Mouse (Mus musculus): ENCODE results near the gene Dhtkd1. TPM values are rescaled to one million over a fixed set of nuclear protein-coding genes. Genes with fewer than 3 reads are reported as not detected.

Dhtkd1 gene
- polyA plus RNA-seq, 1 experiment from 2014 or later = 2.8 TPM

- WGBS = 76% methylated on average over 3 of the region's 3 CpGs
- no peaks in the 10 kb centered on the region for H3K4me1 ChIP-seq
- peaks cover 80% of the 10 kb centered on the region for H3K36me3 ChIP-seq
- H3K4me3 ChIP-seq = no peak overlapping the region
- ATAC-seq (ENCODE audit: insufficient number of reproducible peaks, low FRiP score, low TSS enrichment, low read depth) = no peak
- no peak overlapping the region for H3K27ac ChIP-seq
- no peak overlapping the region for H3K9ac ChIP-seq
- H3K9me3 ChIP-seq = no peaks in the 10 kb centered on the region
- no peak overlapping the region for H3K4me2 ChIP-seq
- H3K27me3 ChIP-seq = no peaks in the 10 kb centered on the region
Observed at GRCm38 (mm10) chr2:5877446-5877845, 65.1 kb downstream of the Dhtkd1 start.

GRCm38 (mm10) chr2:5869746-5870145, 72.8 kb downstream of the Dhtkd1 start:
- no peak for ATAC-seq (ENCODE audit: insufficient number of reproducible peaks, low FRiP score, low TSS enrichment, low read depth)

GRCm38 (mm10) chr2:5867681-5868080, 74.9 kb downstream of the Dhtkd1 start:
- Histone ChIP-seq H3K36me3 (peaks cover 66% of the 10 kb centered on the region), H3K27me3 (no peaks in the 10 kb centered on the region), H3K9me3 (no peaks in the 10 kb centered on the region), H3K4me2 (no peak overlapping the region), H3K27ac (no peak overlapping the region), H3K4me3 (no peak overlapping the region), H3K9ac (no peak overlapping the region), H3K4me1 (no peaks in the 10 kb centered on the region)
- ATAC-seq (ENCODE audit: insufficient number of reproducible peaks, low FRiP score, low TSS enrichment, low read depth) = no peak
- WGBS = 84% methylated on average over 2 of the region's 2 CpGs

More at GRCm38 (mm10) chr2:5869746-5870145, 72.8 kb downstream of the Dhtkd1 start:
- no peaks in the 10 kb centered on the region for H3K27me3 ChIP-seq
- H3K9me3 ChIP-seq = no peaks in the 10 kb centered on the region
- no peak overlapping the region for H3K4me3 ChIP-seq
- no peaks in the 10 kb centered on the region for H3K4me1 ChIP-seq
- H3K9ac ChIP-seq = no peak overlapping the region
- H3K36me3 ChIP-seq = peaks cover 66% of the 10 kb centered on the region
- WGBS = 92% methylated on average over 5 of the region's 5 CpGs
- H3K4me2 ChIP-seq = no peak overlapping the region
- no peak overlapping the region for H3K27ac ChIP-seq

GRCm38 (mm10) chr2:5862834-5863233, 79.8 kb downstream of the Dhtkd1 start, which contains the start of gene Gm13199:
Gm13199 (minus strand) TSS chr2:5862934.
- Histone ChIP-seq H3K27ac (no peak within 1 kb of the TSS), H3K36me3 (peaks cover 66% of the 10 kb centered on the region), H3K27me3 (no peaks in the 10 kb centered on the region), H3K4me2 (no peak within 1 kb of the TSS), H3K4me1 (no peaks in the 10 kb centered on the region), H3K4me3 (no peak within 1 kb of the TSS), H3K9me3 (no peaks in the 10 kb centered on the region), H3K9ac (no peak within 1 kb of the TSS)
- 91% methylated on average over 3 of the region's 3 CpGs for WGBS
- ATAC-seq (ENCODE audit: insufficient number of reproducible peaks, low FRiP score, low TSS enrichment, low read depth) = no peak

- H3K4me2 ChIP-seq = no peak overlapping the region
- H3K4me1 ChIP-seq = no peaks in the 10 kb centered on the region
- no peaks in the 10 kb centered on the region for H3K27me3 ChIP-seq
- peaks cover 30% of the 10 kb centered on the region for H3K36me3 ChIP-seq
- H3K9me3 ChIP-seq = no peaks in the 10 kb centered on the region
- H3K27ac ChIP-seq = no peak overlapping the region
- no peak overlapping the region for H3K4me3 ChIP-seq
- H3K9ac ChIP-seq = no peak overlapping the region
- ATAC-seq (ENCODE audit: insufficient number of reproducible peaks, low FRiP score, low TSS enrichment, low read depth) = no peak
- WGBS = 81% methylated on average over 5 of the region's 5 CpGs
Observed at GRCm38 (mm10) chr2:5851866-5852265, 90.7 kb downstream of the Dhtkd1 start.

- H3K36me3 ChIP-seq = peaks cover 28% of the 10 kb centered on the region
- no peaks in the 10 kb centered on the region for H3K9me3 ChIP-seq
- WGBS = 85% methylated on average over 9 of the region's 9 CpGs
- H3K4me3 ChIP-seq = no peak overlapping the region
- H3K27ac ChIP-seq = no peak overlapping the region
- peaks cover 2% of the 10 kb centered on the region; the same call in 1 of the 2 replicates for H3K4me1 ChIP-seq
- no peaks in the 10 kb centered on the region for H3K27me3 ChIP-seq
- ATAC-seq (ENCODE audit: insufficient number of reproducible peaks, low FRiP score, low TSS enrichment, low read depth) = no peak
- no peak overlapping the region for H3K4me2 ChIP-seq
- no peak overlapping the region for H3K9ac ChIP-seq
Observed at GRCm38 (mm10) chr2:5851116-5851515, 91.5 kb downstream of the Dhtkd1 start.

Other genes starting within 250 kb of the Dhtkd1 start
- gene Camk1d, start 228.3 kb downstream of the Dhtkd1 start, polyA plus RNA-seq (2015; fragmentation: Nextera tagmentation; extraction: Ambion mirVana) = 8.4 and 9.0 TPM in 2 replicates
- 66.3 and 67.1 TPM in 2 replicates for gene Nudt5, start 97.8 kb downstream of the Dhtkd1 start, polyA plus RNA-seq (2015; fragmentation: Nextera tagmentation; extraction: Ambion mirVana)
- gene Cdc123, start 97.6 kb downstream of the Dhtkd1 start, polyA plus RNA-seq (2015; fragmentation: Nextera tagmentation; extraction: Ambion mirVana) = 299 and 323 TPM in 2 replicates
- gene Gm13199, start 79.9 kb downstream of the Dhtkd1 start, polyA plus RNA-seq (2015; fragmentation: Nextera tagmentation; extraction: Ambion mirVana) = 1.4 and 1.5 TPM in 2 replicates
- 75.9 and 80.5 TPM in 2 replicates for gene Sec61a2, start 47.4 kb downstream of the Dhtkd1 start, polyA plus RNA-seq (2015; fragmentation: Nextera tagmentation; extraction: Ambion mirVana)
- 8.6 and 10.1 TPM in 2 replicates for gene Upf2, start 8.7 kb upstream of the Dhtkd1 start, polyA plus RNA-seq (2015; fragmentation: Nextera tagmentation; extraction: Ambion mirVana)
- 17.5 and 18.5 TPM in 2 replicates for gene Proser2, start 187.4 kb upstream of the Dhtkd1 start, polyA plus RNA-seq (2015; fragmentation: Nextera tagmentation; extraction: Ambion mirVana)

All from limb, embryonic 15.5 days (tissue).